Mouse (Mus musculus): ENCODE data around the gene Ptges3. TPM values are rescaled to one million over a fixed set of nuclear protein-coding genes. Genes with fewer than 3 reads are reported as not detected.
"Not testable (repeated sequence)": the region's sequence is repeated elsewhere in the genome, so short reads cannot be mapped to it uniquely, and the experiment has no call there.

The Ptges3 gene
- total and polyA plus RNA-seq, 3 experiments, result 209 to 315 (median 268) TPM

DNA sequence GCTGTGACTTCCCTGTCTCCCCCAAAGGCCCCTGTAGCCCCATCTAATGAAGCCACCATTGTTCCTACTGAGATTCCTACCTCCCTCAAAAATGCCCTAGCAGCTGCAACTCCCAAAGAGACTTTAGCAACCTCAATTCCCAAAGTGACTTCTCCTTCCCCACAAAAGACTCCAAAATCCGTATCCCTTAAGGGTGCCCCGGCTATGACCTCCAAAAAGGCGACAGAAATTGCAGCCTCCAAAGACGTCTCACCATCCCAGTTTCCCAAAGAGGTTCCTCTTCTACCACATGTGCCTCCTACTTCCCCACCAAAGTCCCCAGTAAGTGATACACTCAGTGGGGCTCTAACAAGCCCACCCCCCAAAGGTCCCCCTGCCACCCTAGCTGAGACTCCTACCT is 17.1 kb upstream of the Ptges3 start:
- Histone ChIP-seq H3K27me3 (ENCODE audit: insufficient read depth, low read length) (no peaks in the 10 kb centered on the region), H3K4me1 (ENCODE audit: insufficient read depth, low read depth, low read length) (peaks cover 84% of the 10 kb centered on the region), H3K9me3 (replicated peaks) (no peaks in the 10 kb centered on the region), H3K36me3 (replicated peaks) (peaks cover 97% of the 10 kb centered on the region), H3K4me3 (ENCODE audit: low read depth, low read length) (no peak overlapping the region)
- no peak for ATAC-seq (ENCODE audit: extremely low read depth, insufficient number of reproducible peaks, low FRiP score, poor library complexity, severe bottlenecking)
- DNase-seq (ENCODE audit: low spot score), result no peak
- TF ChIP-seq TAL1 (conservative IDR thresholded peaks at IDR 0.05; ENCODE audit: low read depth, low read length) (no peak), CTCF (IDR thresholded peaks at IDR 0.05; ENCODE audit: low read depth, low read length) (no peak), GATA1 (IDR thresholded peaks at IDR 0.05; ENCODE audit: borderline replicate concordance, low read length) (no peak), POLR2AphosphoS5 (IDR thresholded peaks at IDR 0.05; ENCODE audit: insufficient replicate concordance, low read depth, low read length) (no peak), GATA2 (IDR thresholded peaks at IDR 0.05; ENCODE audit: borderline replicate concordance, low read depth, low read length) (no peak)

DNA sequence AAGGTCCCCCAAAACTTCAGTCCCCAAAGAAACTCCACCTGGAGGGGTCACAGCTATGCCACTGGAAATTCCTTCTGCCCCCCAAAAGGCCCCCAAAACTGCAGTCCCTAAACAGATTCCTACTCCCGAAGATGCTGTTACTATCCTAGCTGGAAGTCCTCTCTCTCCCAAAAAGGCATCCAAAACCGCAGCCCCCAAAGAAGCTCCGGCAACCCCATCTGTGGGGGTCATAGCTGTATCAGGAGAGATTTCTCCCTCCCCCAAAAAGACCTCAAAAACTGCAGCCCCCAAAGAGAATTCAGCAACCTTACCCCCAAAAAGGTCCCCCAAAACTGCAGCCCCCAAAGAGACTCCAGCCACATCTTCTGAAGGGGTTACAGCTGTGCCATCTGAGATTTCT is 16.3 kb upstream of the Ptges3 start:
- peaks cover 82% of the 10 kb centered on the region for H3K4me1 ChIP-seq (ENCODE audit: insufficient read depth, low read depth, low read length)
- H3K9me3 ChIP-seq (replicated peaks), result no peaks in the 10 kb centered on the region

DNA sequence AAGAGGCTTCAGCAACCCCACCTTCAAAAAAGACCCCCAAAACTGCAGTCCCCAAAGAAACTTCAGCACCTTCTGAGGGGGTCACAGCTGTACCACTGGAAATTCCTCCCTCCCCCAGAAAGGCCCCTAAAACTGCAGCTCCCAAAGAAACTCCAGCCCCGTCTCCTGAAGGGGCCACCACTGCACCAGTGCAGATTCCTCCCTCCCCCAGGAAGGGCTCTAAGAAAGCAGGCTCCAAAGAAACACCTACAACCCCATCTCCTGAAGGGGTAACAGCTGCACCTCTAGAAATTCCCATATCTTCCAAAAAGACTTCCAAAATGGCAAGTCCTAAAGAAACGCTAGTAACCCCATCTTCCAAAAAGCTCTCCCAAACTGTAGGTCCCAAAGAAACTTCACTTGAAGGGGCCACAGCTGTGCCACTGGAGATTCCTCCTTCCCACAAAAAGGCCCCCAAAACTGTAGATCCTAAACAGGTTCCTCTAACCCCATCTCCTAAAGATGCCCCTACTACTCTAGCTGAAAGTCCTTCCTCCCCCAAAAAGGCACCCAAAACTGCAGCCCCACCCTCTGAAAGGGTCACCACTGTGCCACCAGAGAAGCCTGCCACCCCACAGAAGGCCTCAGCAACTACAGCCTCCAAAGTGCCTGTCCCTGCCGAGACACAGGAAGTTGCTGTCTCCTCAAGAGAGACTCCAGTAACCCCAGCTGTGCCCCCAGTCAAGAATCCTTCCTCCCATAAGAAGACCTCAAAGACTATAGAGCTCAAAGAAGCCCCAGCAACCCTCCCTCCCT is 15.5 kb upstream of the Ptges3 start:
- Histone ChIP-seq H3K27me3 (ENCODE audit: insufficient read depth, low read length) (no peaks in the 10 kb centered on the region), H3K36me3 (replicated peaks) (peaks cover 98% of the 10 kb centered on the region), H3K9me3 (replicated peaks) (no peaks in the 10 kb centered on the region), H3K4me3 (ENCODE audit: low read depth, low read length) (no peak overlapping the region), H3K4me1 (ENCODE audit: insufficient read depth, low read depth, low read length) (peaks cover 75% of the 10 kb centered on the region)
- no peak for TF ChIP-seq GATA1 (IDR thresholded peaks at IDR 0.05; ENCODE audit: borderline replicate concordance, low read length)
- TF ChIP-seq CTCF (IDR thresholded peaks at IDR 0.05; ENCODE audit: low read depth, low read length), result no peak
- ATAC-seq (ENCODE audit: extremely low read depth, insufficient number of reproducible peaks, low FRiP score, poor library complexity, severe bottlenecking), result no peak
- DNase-seq (ENCODE audit: low spot score), result no peak

More for the DNA sequence above, 16.3 kb upstream of the Ptges3 start:
- ATAC-seq (ENCODE audit: extremely low read depth, insufficient number of reproducible peaks, low FRiP score, poor library complexity, severe bottlenecking) (no peak), DNase-seq (ENCODE audit: low spot score) (no peak)
- H3K27me3 ChIP-seq (ENCODE audit: insufficient read depth, low read length), result no peaks in the 10 kb centered on the region
- no peak overlapping the region for H3K4me3 ChIP-seq (ENCODE audit: low read depth, low read length)
- peaks cover 97% of the 10 kb centered on the region for H3K36me3 ChIP-seq (replicated peaks)
- TF ChIP-seq GATA2 (IDR thresholded peaks at IDR 0.05; ENCODE audit: borderline replicate concordance, low read depth, low read length), result no peak

DNA sequence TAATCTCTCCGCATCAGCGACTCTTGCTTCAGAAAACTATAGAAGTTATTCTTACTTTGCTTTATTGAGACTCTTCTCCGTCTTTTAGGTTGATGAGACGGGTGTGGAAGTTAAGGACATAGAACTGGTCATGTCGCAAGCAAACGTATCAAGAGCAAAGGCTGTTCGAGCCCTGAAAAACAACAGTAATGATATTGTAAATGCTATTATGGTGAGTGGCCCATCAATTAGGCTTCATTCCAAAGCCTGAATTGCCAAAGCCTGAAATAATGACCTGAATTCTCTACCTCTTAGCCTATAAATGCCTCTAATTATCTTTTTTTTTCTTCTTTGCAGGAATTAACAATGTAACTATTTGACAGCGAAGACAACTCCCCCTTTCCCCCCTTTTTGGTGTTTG is 10.6 kb upstream of the Ptges3 start:
- Histone ChIP-seq H3K9me3 (replicated peaks) (no peaks in the 10 kb centered on the region), H3K27me3 (ENCODE audit: insufficient read depth, low read length) (no peaks in the 10 kb centered on the region), H3K4me1 (ENCODE audit: insufficient read depth, low read depth, low read length) (peaks cover 26% of the 10 kb centered on the region), H3K4me3 (ENCODE audit: low read depth, low read length) (no peak overlapping the region), H3K36me3 (replicated peaks) (peaks cover 85% of the 10 kb centered on the region)
- no peak for TF ChIP-seq POLR2AphosphoS5 (IDR thresholded peaks at IDR 0.05; ENCODE audit: insufficient replicate concordance, low read depth, low read length)
- TF ChIP-seq CTCF (IDR thresholded peaks at IDR 0.05; ENCODE audit: low read depth, low read length), result no peak
- TF ChIP-seq GATA2 (IDR thresholded peaks at IDR 0.05; ENCODE audit: borderline replicate concordance, low read depth, low read length), result no peak
- TF ChIP-seq GATA1 (IDR thresholded peaks at IDR 0.05; ENCODE audit: borderline replicate concordance, low read length), result no peak
- no peak for TF ChIP-seq TAL1 (conservative IDR thresholded peaks at IDR 0.05; ENCODE audit: low read depth, low read length)
- DNase-seq (ENCODE audit: low spot score) (no peak), ATAC-seq (ENCODE audit: extremely low read depth, insufficient number of reproducible peaks, low FRiP score, poor library complexity, severe bottlenecking) (no peak)

DNA sequence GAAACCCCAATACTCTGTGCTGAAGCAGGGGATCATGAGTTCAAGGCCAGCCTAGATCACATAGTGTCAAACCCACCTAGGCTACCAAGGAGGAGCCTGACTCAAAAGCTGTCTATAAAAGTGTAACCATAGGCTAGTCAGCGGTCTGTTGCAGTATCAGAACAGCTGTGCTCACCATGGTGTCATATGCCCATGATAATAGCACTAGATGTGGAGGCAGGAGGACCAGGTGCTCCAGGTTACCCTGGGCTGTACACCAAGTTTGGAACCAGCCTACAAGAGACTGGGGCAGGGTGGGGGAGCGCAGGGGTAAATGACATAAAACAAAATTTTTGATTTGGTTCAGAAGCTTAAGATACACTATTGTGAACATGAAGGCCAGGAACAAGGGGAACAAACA is 9.0 kb upstream of the Ptges3 start:
- H3K4me3 ChIP-seq (ENCODE audit: low read depth, low read length), result no peak overlapping the region

DNA sequence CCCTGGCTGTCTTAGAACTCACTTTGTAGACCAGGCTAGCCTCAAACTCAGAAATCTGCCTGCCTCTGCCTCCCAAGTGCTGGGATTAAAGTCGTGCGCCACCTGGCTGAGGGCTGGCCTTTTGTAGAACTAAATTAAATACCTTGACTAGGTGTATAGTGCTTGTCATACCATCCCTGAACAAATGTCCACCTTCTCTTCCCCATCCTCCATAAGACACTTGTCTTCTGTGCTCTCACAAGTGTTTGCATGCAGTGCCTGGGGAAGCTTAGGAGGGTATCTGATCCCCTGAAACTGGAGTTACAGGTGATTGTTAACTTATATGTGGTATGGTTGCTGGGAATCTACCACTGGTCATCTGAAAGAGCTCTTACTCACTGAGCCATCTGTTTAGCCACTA is 8.4 kb upstream of the Ptges3 start:
- Histone ChIP-seq H3K27me3 (ENCODE audit: insufficient read depth, low read length) (no peaks in the 10 kb centered on the region), H3K36me3 (replicated peaks) (peaks cover 64% of the 10 kb centered on the region), H3K9me3 (replicated peaks) (no peaks in the 10 kb centered on the region), H3K4me1 (ENCODE audit: insufficient read depth, low read depth, low read length) (peaks cover 5% of the 10 kb centered on the region; the same call in 1 of the 2 replicates), H3K4me3 (ENCODE audit: low read depth, low read length) (no peak overlapping the region)
- DNase-seq (ENCODE audit: low spot score) (no peak), ATAC-seq (ENCODE audit: extremely low read depth, insufficient number of reproducible peaks, low FRiP score, poor library complexity, severe bottlenecking) (no peak)
- TF ChIP-seq POLR2AphosphoS5 (IDR thresholded peaks at IDR 0.05; ENCODE audit: insufficient replicate concordance, low read depth, low read length) (no peak), CTCF (IDR thresholded peaks at IDR 0.05; ENCODE audit: low read depth, low read length) (no peak)

More for the DNA sequence above, 9.0 kb upstream of the Ptges3 start:
- no peaks in the 10 kb centered on the region for H3K9me3 ChIP-seq (replicated peaks)
- peaks cover 70% of the 10 kb centered on the region for H3K36me3 ChIP-seq (replicated peaks)
- H3K4me1 ChIP-seq (ENCODE audit: insufficient read depth, low read depth, low read length), result peaks cover 11% of the 10 kb centered on the region
- DNase-seq (ENCODE audit: low spot score) (no peak), ATAC-seq (ENCODE audit: extremely low read depth, insufficient number of reproducible peaks, low FRiP score, poor library complexity, severe bottlenecking) (no peak)
- TF ChIP-seq GATA1 (IDR thresholded peaks at IDR 0.05; ENCODE audit: borderline replicate concordance, low read length), result no peak
- TF ChIP-seq TAL1 (conservative IDR thresholded peaks at IDR 0.05; ENCODE audit: low read depth, low read length), result no peak
- no peak for TF ChIP-seq POLR2AphosphoS5 (IDR thresholded peaks at IDR 0.05; ENCODE audit: insufficient replicate concordance, low read depth, low read length)
- no peak for TF ChIP-seq GATA2 (IDR thresholded peaks at IDR 0.05; ENCODE audit: borderline replicate concordance, low read depth, low read length)
- TF ChIP-seq CTCF (IDR thresholded peaks at IDR 0.05; ENCODE audit: low read depth, low read length), result no peak
- no peaks in the 10 kb centered on the region for H3K27me3 ChIP-seq (ENCODE audit: insufficient read depth, low read length)

DNA sequence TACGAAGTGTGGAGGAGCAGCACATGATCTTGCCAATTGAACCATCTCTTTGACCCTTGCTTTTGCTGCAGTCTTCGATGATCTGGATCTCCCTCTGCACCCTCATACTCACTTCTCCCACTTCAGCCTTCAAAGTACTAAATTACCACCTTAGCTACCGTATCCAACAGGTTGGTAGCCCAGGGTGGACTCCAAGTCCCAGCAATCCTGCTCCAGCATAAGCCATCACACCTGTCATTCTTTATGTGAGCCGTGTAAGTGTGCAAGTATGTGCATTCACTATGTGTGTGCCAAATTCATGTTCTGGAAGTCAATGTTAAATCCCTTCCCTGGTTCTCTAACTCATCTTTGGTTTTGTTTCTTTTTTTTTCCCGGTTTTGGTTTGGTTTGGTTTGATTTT is 7.2 kb upstream of the Ptges3 start:
- Histone ChIP-seq H3K27me3 (ENCODE audit: insufficient read depth, low read length) (no peaks in the 10 kb centered on the region), H3K9me3 (replicated peaks) (no peaks in the 10 kb centered on the region), H3K4me1 (ENCODE audit: insufficient read depth, low read depth, low read length) (no peaks in the 10 kb centered on the region; the same call in 1 of the 2 replicates), H3K4me3 (ENCODE audit: low read depth, low read length) (no peak overlapping the region), H3K36me3 (replicated peaks) (peaks cover 51% of the 10 kb centered on the region)
- ATAC-seq (ENCODE audit: extremely low read depth, insufficient number of reproducible peaks, low FRiP score, poor library complexity, severe bottlenecking) (no peak), DNase-seq (ENCODE audit: low spot score) (no peak)
- no peak for TF ChIP-seq GATA2 (IDR thresholded peaks at IDR 0.05; ENCODE audit: borderline replicate concordance, low read depth, low read length)
- no peak; the same call in 1 of the 2 replicates for TF ChIP-seq POLR2AphosphoS5 (IDR thresholded peaks at IDR 0.05; ENCODE audit: insufficient replicate concordance, low read depth, low read length)
- TF ChIP-seq TAL1 (conservative IDR thresholded peaks at IDR 0.05; ENCODE audit: low read depth, low read length), result no peak

DNA sequence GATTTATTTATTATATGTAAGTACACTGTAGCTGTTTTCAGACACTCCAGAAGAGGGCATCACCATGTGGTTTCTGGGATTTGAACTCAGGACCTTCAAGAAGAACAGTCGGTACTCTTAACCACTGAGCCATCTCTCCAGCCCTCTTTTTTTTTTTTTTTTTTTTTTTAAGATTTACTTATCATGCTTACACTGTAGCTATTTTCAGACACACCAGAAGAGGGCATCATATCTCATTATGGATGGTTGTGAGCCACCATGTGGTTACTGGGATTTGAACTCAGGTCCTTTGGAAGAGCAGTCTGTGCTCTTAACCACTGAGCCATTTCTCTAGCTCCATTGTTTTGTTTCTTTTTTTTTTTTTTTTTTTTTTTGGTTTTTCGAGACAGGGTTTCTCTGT is 6.6 kb upstream of the Ptges3 start:
- H3K4me1 ChIP-seq (ENCODE audit: insufficient read depth, low read depth, low read length); H3K4me3 ChIP-seq (ENCODE audit: low read depth, low read length); H3K27me3 ChIP-seq (ENCODE audit: insufficient read depth, low read length); H3K9me3 ChIP-seq (replicated peaks); ATAC-seq (ENCODE audit: extremely low read depth, insufficient number of reproducible peaks, low FRiP score, poor library complexity, severe bottlenecking); DNase-seq (ENCODE audit: low spot score): not testable (repeated sequence)
- H3K36me3 ChIP-seq (replicated peaks), result peaks cover 46% of the 10 kb centered on the region

All from G1E (cell line).